Mouse (Mus musculus) gastrocnemius, adult 8-10 months (tissue): ENCODE measurements around the gene 1700020N15Rik. TPM values are rescaled to one million over a fixed set of nuclear protein-coding genes. Genes with fewer than 3 reads are reported as not detected.
"Not testable (repeated sequence)": the region's sequence is repeated elsewhere in the genome, so short reads cannot be mapped to it uniquely, and the experiment has no call there.

ENCODE experiments used
- DNase-seq, 2 experiments: peaks; one replicate each; pipeline ENCODE4 v3.0.0; 2022; ENCODE audit warnings: low spot score in 2 of 2
- total RNA-seq, 4 experiments: library from RNA; stranded (reverse); gene quantifications; 2 replicates each; pipeline ENCODE4 v1.2.4; 2022

The 1700020N15Rik gene
- not detected for total RNA-seq

DNA sequence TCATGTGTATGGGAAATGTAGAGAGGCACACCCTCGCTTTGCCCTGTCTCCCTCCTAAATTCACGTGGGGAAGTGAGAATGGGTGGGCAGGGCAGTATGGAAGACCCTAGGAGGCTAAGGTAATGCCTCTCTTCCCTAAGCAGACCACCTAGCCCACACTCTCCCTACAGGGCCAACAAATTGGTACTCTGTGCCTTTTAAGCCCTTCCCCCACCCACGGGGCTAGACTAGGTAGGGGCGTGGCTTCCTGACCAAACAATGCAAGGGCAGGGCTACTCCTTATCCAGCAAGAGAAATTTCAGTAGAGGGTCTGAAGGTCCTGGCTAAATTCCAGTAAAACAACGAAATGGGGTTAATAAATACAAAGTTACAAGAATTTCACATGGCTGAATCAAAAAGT, at the start of gene 1700020N15Rik:
Gene 1700020N15Rik (plus strand): TSS at position 301 of the 400 bp plus-strand sequence.
- DNase-seq = not testable (repeated sequence)

DNA sequence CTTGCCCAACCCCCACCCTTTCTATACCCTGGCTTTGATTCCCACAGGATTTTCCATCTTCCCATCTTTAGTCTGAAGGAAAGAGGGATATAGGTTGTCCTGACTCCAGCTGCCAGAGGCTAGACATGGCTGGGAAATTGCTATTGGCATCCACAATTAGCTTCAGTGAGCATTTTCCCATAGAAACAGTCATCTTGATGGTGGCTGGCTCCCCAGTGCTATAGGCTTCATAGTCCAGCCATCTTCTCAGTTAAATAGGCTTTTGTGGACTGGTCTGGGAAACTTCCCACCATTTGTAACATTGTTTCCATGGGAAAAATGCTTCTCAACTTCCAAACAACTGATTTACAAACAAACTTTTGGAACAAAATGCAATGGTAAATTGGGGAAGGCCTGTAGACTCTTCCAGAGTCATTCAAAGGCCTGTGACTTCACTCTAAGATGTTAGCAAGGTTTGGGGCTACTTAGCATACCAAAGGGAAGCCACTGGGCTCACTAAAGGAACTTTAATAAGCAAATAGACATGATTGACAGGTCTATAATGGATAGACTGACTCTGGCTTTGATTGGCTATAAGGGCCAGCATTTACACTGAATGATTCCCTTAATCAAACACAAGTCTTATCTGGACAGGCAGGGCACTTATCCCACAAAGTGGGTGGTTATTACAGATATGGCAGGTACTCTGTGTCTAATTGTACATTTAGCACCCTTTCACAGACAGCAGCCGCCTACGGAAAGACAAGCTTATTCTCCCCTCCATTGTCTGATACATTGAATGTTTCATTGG, 31.9 kb downstream of the 1700020N15Rik start:
- DNase-seq = no peak
